Mouse (Mus musculus) intestine, embryonic 15.5 days (tissue): ENCODE measurements around the gene Jph3. TPM values are rescaled to one million over a fixed set of nuclear protein-coding genes. Genes with fewer than 3 reads are reported as not detected.
A peak's percentile ranks its signal among the peaks of the same experiment; 100 is the strongest.

ENCODE experiments used
- ATAC-seq: fragments of 200-750 bp; cut with Nextera tagmentation; 2 replicates; pipeline ENCODE4 v1.8.0; 2017; ENCODE audit warnings: moderate TSS enrichment, moderate library complexity
- H3K27ac ChIP-seq: fragments of 300-500 bp; sonication (generic); 2 replicates; pipeline ENCODE4 v1.5.1; 2015; ENCODE audit warnings: mild to moderate bottlenecking, inconsistent platforms
- H3K27me3 ChIP-seq: fragments of 300-500 bp; sonication (generic); replicated peaks from 2 replicates; pipeline ENCODE4 v1.6.1; 2015; ENCODE audit warnings: inconsistent platforms
- H3K36me3 ChIP-seq: fragments of 300-500 bp; sonication (generic); 2 replicates; pipeline ENCODE4 v1.6.1; 2015; ENCODE audit warnings: inconsistent platforms
- H3K4me1 ChIP-seq: fragments of 300-500 bp; sonication (generic); replicated peaks from 2 replicates; pipeline ENCODE4 v1.6.1; 2015; ENCODE audit warnings: inconsistent platforms
- H3K4me2 ChIP-seq: fragments of 300-500 bp; sonication (generic); replicated peaks from 2 replicates; pipeline ENCODE4 v1.6.1; 2015; ENCODE audit warnings: mild to moderate bottlenecking, inconsistent platforms
- H3K4me3 ChIP-seq: fragments of 300-500 bp; sonication (generic); replicated peaks from 2 replicates; pipeline ENCODE4 v1.5.1; 2015; ENCODE audit warnings: inconsistent platforms
- H3K9ac ChIP-seq: fragments of 300-500 bp; sonication (generic); 2 replicates; pipeline ENCODE4 v1.6.1; 2015; ENCODE audit warnings: inconsistent platforms
- H3K9me3 ChIP-seq: fragments of 300-500 bp; sonication (generic); 2 replicates; pipeline ENCODE4 v1.6.1; 2016; ENCODE audit warnings: inconsistent platforms
- WGBS: fragments of 180-500 bp; shearing (Covaris S2); methylation state at CpG from one replicate; pipeline ENCODE4 v1.1.7; 2015; 5-methylcytosine and 5-hydroxymethylcytosine counted together
- polyA plus RNA-seq: library from polyadenylated mRNA; unstranded; fragments of >200 nt; fragmentation: Nextera tagmentation; extraction: Ambion mirVana; gene quantifications from 2 replicates; pipeline ENCODE4 v1.2.1, GENCODE M21; 2015

The Jph3 gene
- polyA plus RNA-seq, 1 experiment from 2014 or later = 4.5 TPM

DNA sequence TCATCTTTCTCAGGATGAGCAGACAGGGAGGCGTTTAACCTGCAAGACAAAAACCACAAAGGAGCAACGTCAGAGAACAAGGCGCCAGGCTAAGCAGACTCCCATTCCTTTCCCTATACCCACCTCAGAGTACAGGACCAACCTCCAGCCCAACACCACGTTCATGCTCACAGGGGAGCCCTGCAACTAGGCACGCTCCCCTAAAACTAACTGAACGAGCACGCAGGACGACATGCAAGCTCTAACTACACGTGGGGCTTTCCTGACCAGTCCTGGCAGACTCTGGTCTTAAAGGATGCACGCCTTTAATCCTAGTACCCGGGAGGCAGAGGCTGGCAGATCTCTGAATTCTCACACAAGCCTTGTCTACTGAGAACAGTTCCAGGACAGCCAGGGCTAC, 91.9 kb downstream of the Jph3 start:
- no peak overlapping the region for H3K4me2 ChIP-seq
- no peaks in the 10 kb centered on the region for H3K27me3 ChIP-seq
- no peak overlapping the region for H3K4me3 ChIP-seq
- H3K9ac ChIP-seq = no peak overlapping the region
- 87% methylated on average over 11 of the region's 11 CpGs for WGBS
- no peak overlapping the region for H3K27ac ChIP-seq
- H3K36me3 ChIP-seq = 0 out of 2 replicates have a peak, but pooled peaks cover 6% of the 10 kb centered on the region
- no peak for ATAC-seq
- no peaks in the 10 kb centered on the region for H3K9me3 ChIP-seq
- H3K4me1 ChIP-seq = no peaks in the 10 kb centered on the region

DNA sequence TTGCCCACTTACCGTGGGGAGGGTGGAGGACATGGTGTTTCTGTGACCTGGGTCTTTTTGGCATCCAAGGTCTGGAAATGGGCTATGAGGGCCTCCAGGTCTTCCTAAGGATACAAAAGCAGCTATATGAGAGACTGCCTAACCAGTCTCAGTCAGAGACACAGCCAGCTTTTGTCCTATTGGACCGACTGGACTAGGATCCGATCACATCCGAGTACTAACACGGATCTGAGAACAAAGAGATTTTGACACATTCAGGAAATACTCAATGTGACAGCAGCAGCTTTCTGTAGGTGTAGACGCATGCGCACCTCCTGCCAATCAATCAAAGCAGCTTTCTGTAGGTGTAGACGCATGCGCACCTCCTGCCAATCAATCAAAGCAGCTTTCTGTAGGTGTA, 92.3 kb downstream of the Jph3 start:
- H3K4me2 ChIP-seq = no peak overlapping the region
- H3K36me3 ChIP-seq = 0 out of 2 replicates have a peak, but pooled peaks cover 6% of the 10 kb centered on the region
- H3K27ac ChIP-seq = no peak overlapping the region
- no peak overlapping the region for H3K9ac ChIP-seq
- WGBS = 90% methylated on average over 9 of the region's 9 CpGs
- no peak overlapping the region for H3K4me3 ChIP-seq
- ATAC-seq = no peak
- no peaks in the 10 kb centered on the region for H3K4me1 ChIP-seq
- no peaks in the 10 kb centered on the region for H3K9me3 ChIP-seq
- H3K27me3 ChIP-seq = no peaks in the 10 kb centered on the region

DNA sequence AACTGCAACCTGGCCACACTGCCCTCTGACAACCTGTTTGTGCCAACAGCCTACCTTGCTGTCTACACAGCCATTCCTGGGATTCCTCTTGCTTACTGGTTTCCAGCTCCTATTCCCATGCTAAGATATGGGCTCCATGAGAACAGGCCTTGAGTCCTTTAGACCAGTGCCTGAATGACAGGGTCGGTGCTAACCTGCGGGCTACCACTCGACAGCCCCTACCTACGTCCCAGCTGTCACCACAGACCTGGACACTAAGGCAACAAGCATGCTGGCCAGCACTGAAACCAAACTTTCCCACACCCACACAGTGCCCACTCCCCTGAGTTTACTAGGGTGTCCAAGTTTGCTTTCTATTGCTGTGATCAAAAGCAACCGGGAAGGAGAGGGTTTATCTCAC, 98.3 kb downstream of the Jph3 start:
- Histone ChIP-seq H3K27ac (no peak overlapping the region), H3K4me3 (no peak overlapping the region), H3K4me2 (peak overlapping the region; percentile 96; the same call in 1 of the 2 replicates), H3K9ac (no peak overlapping the region), H3K27me3 (no peaks in the 10 kb centered on the region), H3K36me3 (no peaks in the 10 kb centered on the region), H3K9me3 (no peaks in the 10 kb centered on the region), H3K4me1 (peaks cover 18% of the 10 kb centered on the region)
- ATAC-seq = no peak
- WGBS = 96% methylated on average over 5 of the region's 5 CpGs

DNA sequence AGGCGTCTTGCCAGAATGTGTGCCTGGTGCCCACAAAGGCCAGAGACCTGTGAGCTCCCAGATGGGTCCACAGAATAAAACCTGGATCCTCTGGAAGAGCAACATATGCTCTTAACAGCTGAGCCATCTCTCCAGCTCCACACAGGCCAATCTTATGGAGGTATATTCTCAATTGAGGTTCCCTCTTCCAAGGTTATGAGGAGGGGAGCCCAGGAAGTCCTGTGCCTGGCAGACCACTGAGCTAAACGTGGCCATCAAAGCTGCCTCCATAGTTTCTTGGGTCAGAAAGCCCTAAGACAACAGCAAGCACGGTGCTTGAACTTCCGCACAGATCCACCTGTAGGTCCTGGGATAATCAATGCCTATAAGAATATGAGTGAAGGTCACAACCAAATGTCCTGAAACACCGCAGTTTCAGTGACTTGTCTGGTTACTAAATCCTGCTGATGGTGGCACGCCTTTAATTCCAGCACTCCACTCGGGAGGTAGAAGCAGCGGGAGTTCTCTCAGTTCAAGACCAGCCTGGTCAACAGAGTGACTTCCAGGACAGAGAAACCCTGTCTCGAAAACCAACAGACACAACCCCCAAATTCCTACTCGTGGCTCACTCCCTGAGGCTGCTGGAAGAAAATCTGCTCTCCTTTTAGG, 99.1 kb downstream of the Jph3 start:
- Histone ChIP-seq H3K4me1 (peaks cover 18% of the 10 kb centered on the region), H3K4me3 (peak overlapping the region; percentile 85), H3K9me3 (no peaks in the 10 kb centered on the region), H3K9ac (peak overlapping the region; percentile 77), H3K27ac (no peak overlapping the region), H3K4me2 (peak overlapping the region; percentile 96), H3K36me3 (no peaks in the 10 kb centered on the region), H3K27me3 (no peaks in the 10 kb centered on the region)
- WGBS = 27% methylated on average over 10 of the region's 10 CpGs
- no peak for ATAC-seq

DNA sequence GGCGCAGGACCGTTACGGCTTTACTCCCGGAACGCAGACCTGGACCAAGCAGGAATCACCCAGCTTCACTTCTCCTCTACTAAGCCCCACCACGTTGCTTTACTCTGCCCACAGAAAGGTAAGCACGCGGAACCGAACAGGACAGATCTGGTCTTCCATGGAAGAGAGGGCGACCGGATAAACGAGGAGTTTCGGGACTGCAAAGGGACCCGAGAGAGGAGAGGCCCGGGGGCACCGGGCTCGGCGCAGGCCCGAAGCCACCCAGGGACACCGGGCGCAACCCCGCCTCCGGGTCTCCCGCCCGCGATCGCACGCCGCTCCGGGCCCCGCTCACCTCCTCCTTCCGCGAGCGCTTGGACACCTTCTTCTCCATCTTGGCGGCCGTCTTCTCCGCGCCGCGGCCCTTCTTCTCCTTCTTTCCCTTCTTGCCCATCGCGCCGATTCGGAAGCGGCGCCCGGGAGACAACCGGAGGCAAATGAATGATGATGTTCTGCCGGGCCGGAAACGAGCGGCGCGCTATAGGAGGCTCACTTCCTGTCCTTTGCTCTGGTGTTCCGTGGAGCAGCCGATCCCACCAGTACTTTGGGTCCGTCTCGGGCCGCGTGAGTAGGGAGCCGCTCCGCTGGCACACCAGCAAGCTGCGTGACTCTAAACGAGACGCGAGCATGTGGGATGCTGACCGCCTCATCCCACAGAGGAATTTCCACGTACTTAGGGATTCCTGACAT, 99.8 kb downstream of the Jph3 start, which contains the start of gene Klhdc4:
Klhdc4 (minus strand) TSS at position 522 of the 729 bp plus-strand sequence.
- peak within 1 kb of the TSS; percentile 96 for H3K4me2 ChIP-seq
- no peaks in the 10 kb centered on the region for H3K9me3 ChIP-seq
- no peaks in the 10 kb centered on the region for H3K27me3 ChIP-seq
- 0 out of 2 replicates have a peak within 1 kb of the TSS, but pooled peaks have one; percentile 9 for H3K27ac ChIP-seq
- ATAC-seq = peak; percentile 99
- under 1% methylated on average over 68 of the region's 68 CpGs for WGBS
- peak within 1 kb of the TSS; percentile 77 for H3K9ac ChIP-seq
- H3K4me1 ChIP-seq = peaks cover 18% of the 10 kb centered on the region
- peak within 1 kb of the TSS; percentile 85 for H3K4me3 ChIP-seq
- H3K36me3 ChIP-seq = no peaks in the 10 kb centered on the region

DNA sequence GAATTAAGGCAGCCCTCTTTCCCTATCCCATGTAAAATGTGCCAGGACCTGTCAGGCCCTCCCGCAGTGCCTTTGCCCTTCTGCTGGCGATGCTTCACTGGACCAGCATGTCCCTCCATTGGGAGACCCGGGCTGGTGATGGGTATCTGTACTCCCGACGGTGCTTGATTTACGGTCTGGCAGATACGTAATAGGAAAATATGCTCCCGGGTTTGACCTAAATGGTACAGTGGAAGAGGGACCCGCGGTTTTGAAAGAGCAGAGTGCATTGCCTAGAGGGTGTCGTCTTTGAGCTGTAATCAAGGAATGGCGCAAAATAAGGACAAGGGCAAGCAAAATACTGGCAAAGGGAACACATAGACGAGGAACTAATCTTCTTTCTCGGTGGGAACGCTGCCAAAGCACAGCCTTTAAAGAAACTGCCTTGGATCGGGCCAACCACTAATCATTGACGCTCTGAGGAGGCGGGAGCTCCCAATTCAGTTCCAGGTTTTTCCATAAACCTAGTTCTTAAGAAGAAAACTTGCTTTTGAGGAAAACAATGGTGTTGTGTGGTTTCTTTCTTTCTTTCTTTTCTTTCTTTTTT, 100.4 kb downstream of the Jph3 start:
- no peak overlapping the region for H3K27ac ChIP-seq
- no peaks in the 10 kb centered on the region for H3K27me3 ChIP-seq
- H3K9me3 ChIP-seq = no peaks in the 10 kb centered on the region
- H3K36me3 ChIP-seq = no peaks in the 10 kb centered on the region
- H3K4me1 ChIP-seq = peaks cover 18% of the 10 kb centered on the region
- 19% methylated on average over 18 of the region's 18 CpGs for WGBS
- peak overlapping the region; percentile 77 for H3K9ac ChIP-seq
- H3K4me3 ChIP-seq = peak overlapping the region; percentile 85
- H3K4me2 ChIP-seq = peak overlapping the region; percentile 96
- peak; percentile 88 for ATAC-seq

DNA sequence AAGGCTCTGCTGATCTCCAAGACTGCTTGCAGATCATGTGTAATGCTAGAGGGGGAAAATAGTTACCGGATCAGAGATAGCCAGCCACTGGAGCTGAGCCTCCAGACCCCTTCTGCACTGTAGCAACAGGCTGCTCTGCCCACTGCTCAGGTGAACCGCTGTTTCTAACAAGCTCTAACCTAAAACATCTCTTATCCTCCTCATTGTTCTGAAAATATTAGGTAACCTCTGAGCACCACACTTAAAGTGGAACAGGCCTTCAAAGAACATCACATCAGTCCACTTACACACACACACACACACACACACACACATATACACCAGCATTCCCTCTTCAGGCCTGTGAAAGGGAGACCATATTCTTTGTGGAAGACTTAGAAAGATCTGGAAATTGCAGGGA, 102.6 kb downstream of the Jph3 start:
- no peak overlapping the region for H3K4me2 ChIP-seq
- WGBS = 80% methylated on average over 2 of the region's 2 CpGs
- no peak overlapping the region for H3K27ac ChIP-seq
- no peaks in the 10 kb centered on the region for H3K9me3 ChIP-seq
- H3K36me3 ChIP-seq = no peaks in the 10 kb centered on the region
- no peak overlapping the region for H3K9ac ChIP-seq
- no peak for ATAC-seq
- peaks cover 18% of the 10 kb centered on the region for H3K4me1 ChIP-seq
- H3K27me3 ChIP-seq = no peaks in the 10 kb centered on the region
- no peak overlapping the region for H3K4me3 ChIP-seq

DNA sequence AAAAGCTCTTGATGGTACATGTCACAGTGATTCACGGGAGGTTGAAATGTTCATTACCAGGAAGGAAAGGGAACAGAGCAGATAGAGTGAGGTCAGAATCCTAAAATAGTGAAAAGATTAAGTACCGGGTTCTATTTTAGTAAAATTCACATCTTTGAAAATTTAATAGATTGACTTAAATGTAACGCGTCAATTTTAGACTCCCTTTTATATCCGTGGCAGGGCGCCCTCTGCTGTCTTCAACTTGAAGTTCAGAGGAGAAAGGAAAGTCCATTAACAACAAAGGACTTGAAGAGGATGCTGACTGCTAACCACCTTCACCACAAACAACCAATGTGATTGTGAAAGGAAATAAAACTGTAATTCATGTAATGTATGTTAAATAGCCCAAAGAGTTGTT, 103.1 kb downstream of the Jph3 start:
- H3K9me3 ChIP-seq = no peaks in the 10 kb centered on the region
- WGBS = 11% methylated on average over 6 of the region's 6 CpGs
- no peak overlapping the region for H3K4me3 ChIP-seq
- no peak overlapping the region for H3K27ac ChIP-seq
- no peak for ATAC-seq
- H3K36me3 ChIP-seq = no peaks in the 10 kb centered on the region
- H3K27me3 ChIP-seq = no peaks in the 10 kb centered on the region
- no peak overlapping the region for H3K4me2 ChIP-seq
- H3K9ac ChIP-seq = no peak overlapping the region
- peaks cover 18% of the 10 kb centered on the region for H3K4me1 ChIP-seq

DNA sequence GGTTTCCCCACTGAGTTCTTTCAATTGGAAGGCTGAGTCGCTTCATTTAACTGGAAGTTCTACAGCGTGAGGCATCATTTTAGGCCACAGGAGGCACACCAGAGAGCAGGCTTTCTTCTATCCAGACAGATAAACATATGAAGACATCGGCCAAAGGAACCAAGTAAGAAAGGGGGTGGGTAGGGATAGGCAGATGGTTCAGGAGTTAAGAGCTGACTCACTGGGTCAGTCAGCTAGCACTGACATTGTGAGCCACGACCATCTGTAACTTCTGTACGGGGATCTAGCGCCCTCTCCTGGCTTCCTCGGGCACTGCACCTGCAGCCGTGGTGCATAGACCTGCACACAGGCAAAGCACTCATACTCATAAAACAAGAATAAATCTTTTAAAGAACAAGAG, 111.8 kb downstream of the Jph3 start:
- no peak overlapping the region for H3K4me2 ChIP-seq
- 56% methylated on average over 8 of the region's 8 CpGs for WGBS
- H3K9me3 ChIP-seq = no peaks in the 10 kb centered on the region
- no peak overlapping the region for H3K9ac ChIP-seq
- no peaks in the 10 kb centered on the region for H3K27me3 ChIP-seq
- H3K27ac ChIP-seq = no peak overlapping the region
- no peaks in the 10 kb centered on the region for H3K4me1 ChIP-seq
- H3K4me3 ChIP-seq = no peak overlapping the region
- H3K36me3 ChIP-seq = no peaks in the 10 kb centered on the region
- ATAC-seq = no peak

DNA sequence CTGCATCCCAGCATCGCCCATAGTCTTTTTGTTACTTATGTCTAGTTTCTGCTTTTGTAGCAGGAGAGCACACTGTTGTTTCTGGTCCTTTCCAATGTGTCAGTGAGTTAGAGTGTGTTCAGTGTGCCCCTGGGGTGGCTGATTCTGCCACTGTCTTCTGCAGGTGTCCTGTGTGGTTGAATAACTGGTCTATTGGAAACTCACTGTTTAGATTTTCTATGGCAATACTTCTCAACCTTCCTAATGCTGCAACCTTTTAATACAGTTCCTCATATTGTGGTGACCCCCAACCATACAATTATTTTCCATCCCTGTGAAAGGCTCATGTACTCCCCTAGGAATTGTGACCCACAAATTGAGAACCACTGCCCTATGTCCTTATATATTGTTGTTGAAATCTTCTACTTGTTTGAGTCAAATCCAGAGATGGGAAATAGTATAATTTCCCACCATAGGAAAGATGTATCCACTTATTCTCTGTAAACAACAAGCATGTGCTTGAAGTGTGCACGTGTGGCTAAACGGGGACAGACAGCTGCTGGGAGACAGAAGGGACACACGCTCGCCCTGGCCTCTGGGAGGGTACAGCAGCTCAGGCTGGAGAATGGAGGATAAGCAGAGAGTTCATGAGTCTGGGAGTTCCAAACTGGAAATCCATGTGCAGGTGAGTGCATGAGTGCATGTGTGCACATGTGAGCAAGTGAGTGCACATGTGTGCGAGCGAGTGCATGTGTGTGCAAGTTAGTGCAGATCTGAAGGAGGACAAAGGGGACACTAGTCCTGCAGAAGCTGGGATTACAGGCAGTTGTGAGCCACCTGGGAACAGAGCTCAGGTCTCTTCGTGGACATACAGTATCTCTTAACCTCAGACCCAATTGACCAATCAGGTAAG, 112.9 kb downstream of the Jph3 start:
- Histone ChIP-seq H3K9ac (no peak overlapping the region), H3K27ac (no peak overlapping the region), H3K36me3 (no peaks in the 10 kb centered on the region), H3K4me2 (no peak overlapping the region), H3K4me3 (no peak overlapping the region), H3K27me3 (no peaks in the 10 kb centered on the region), H3K4me1 (no peaks in the 10 kb centered on the region), H3K9me3 (no peaks in the 10 kb centered on the region)
- 81% methylated on average over 8 of the region's 8 CpGs for WGBS
- ATAC-seq = no peak

DNA sequence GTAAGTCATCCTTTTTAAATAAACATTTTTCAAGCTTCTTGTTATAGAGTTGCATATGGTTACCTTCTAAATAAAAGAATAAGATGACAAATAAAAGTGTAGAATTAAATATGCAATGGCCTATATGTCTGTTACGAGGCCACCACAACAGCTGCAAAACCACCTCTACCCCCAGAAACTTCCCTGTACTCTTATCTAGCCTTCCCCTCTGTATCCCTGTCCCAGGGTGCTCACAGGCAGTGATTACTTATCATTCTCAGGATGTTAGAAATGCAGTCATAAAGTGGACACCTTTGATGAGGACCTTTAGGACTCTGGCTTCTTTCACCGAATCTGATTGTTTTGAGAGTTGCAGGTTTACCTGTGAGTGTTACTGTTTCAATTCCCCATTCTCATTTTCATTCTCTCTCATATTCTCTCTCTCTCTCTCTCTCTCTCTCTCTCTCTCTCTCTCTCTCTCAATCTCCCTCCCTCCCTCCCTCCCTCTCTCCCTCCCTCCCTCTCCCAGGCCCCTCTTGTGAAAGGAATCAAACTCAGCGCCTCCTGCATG, 113.8 kb downstream of the Jph3 start:
- H3K4me2 ChIP-seq = no peak overlapping the region
- H3K9ac ChIP-seq = no peak overlapping the region
- WGBS = 64% methylated on average over 3 of the region's 3 CpGs
- H3K27ac ChIP-seq = no peak overlapping the region
- H3K9me3 ChIP-seq = no peaks in the 10 kb centered on the region
- no peaks in the 10 kb centered on the region for H3K4me1 ChIP-seq
- no peaks in the 10 kb centered on the region for H3K36me3 ChIP-seq
- H3K4me3 ChIP-seq = no peak overlapping the region
- H3K27me3 ChIP-seq = no peaks in the 10 kb centered on the region
- no peak for ATAC-seq
